Mouse (Mus musculus) testis, adult 2 months (tissue): ENCODE data around the gene Pld1. TPM values are rescaled to one million over a fixed set of nuclear protein-coding genes. Genes with fewer than 3 reads are reported as not detected.

Experiments used
- H3K27ac ChIP-seq: fragments of 200-500 bp; 2 replicates; pipeline ENCODE4 v1.5.1; 2012; ENCODE audit warnings: low read depth, low read length; ENCODE audit not compliant: control insufficient read depth, insufficient read depth
- H3K27me3 ChIP-seq: fragments of 200-500 bp; 2 replicates; pipeline ENCODE4 v1.6.1; 2012; ENCODE audit warnings: mild to moderate bottlenecking, low read length, moderate library complexity; ENCODE audit not compliant: control insufficient read depth, insufficient read depth
- H3K36me3 ChIP-seq: fragments of 200-500 bp; 2 replicates; pipeline ENCODE4 v1.6.1; 2012; ENCODE audit warnings: mild to moderate bottlenecking, low read length; ENCODE audit not compliant: control insufficient read depth, insufficient read depth
- H3K4me1 ChIP-seq: fragments of 200-500 bp; 2 replicates; pipeline ENCODE4 v1.6.1; 2012; ENCODE audit warnings: low read length; ENCODE audit not compliant: control insufficient read depth, insufficient read depth
- H3K4me3 ChIP-seq: fragments of 200-500 bp; 2 replicates; pipeline ENCODE4 v1.5.1; 2012; ENCODE audit warnings: low read depth, mild to moderate bottlenecking, low read length, moderate library complexity, mixed read lengths; ENCODE audit not compliant: control insufficient read depth
- CTCF ChIP-seq: fragments of 200-500 bp; IDR thresholded peaks from 2 replicates; pipeline ENCODE4 v1.5.1; 2012; ENCODE audit warnings: low read depth, mild to moderate bottlenecking, inconsistent platforms, low read length, moderate library complexity; ENCODE audit not compliant: control insufficient read depth, insufficient read depth, insufficient replicate concordance
- POLR2A ChIP-seq: fragments of 200-500 bp; IDR thresholded peaks from 2 replicates; pipeline ENCODE4 v1.6.1; 2012; ENCODE audit warnings: low read depth, mild to moderate bottlenecking, inconsistent platforms, low read length, moderate library complexity; ENCODE audit not compliant: control insufficient read depth
- polyA plus RNA-seq: library from polyadenylated mRNA; depleted of rRNA; stranded (reverse); fragments of >200 nt; gene quantifications from 2 replicates; pipeline ENCODE4 v1.2.3, GENCODE M21; 2012

Gene Pld1
- polyA plus RNA-seq, 1 experiment, result 1.0 TPM

DNA sequence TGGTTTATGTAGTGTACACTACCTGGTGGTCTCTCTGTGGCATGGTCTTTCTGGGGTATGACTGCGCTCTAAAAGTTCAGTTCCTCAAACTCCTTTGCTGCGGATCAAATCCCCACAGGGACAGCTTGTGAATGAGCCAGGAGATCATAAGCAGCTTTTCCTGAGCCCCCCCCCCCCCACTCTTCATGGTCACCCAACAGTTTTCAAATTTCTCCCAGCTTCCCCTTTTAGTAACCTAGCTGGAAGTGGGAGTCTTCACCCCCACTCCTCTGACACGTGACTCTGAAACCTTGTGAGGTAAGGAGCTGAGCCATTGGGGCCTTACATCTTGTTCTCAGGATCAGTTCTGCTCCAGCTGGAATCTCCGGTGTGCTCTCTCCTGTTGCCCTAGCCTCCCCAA is 114.6 kb downstream of the Pld1 start:
- H3K27me3 ChIP-seq, result no peaks in the 10 kb centered on the region

DNA sequence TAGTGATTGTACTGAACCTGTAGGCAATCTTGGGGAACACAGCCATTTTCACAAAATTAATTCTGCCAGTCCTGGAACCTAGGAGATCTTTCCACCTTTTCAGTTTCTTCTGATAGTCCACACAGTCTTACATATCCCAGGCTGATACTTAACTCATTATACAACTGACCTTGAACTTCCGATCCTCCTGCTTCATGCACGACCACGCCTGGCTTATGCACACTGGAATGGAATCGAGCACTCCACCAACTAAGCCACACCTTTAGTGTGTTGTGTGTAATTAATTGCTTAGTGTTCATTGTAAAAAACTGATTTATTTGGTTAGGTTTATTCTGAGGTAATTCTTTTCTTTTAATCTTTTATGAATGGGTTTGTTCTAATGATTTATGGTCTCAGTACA is 122.2 kb downstream of the Pld1 start:
- no peak for TF ChIP-seq POLR2A
- no peak for TF ChIP-seq CTCF
- no peaks in the 10 kb centered on the region for H3K36me3 ChIP-seq
- H3K27ac ChIP-seq, result no peak overlapping the region

More for the DNA sequence above, 114.6 kb downstream of the Pld1 start:
- H3K4me1 ChIP-seq, result no peaks in the 10 kb centered on the region
- TF ChIP-seq POLR2A (no peak), CTCF (no peak)
- H3K27ac ChIP-seq, result no peak overlapping the region
- no peak overlapping the region for H3K4me3 ChIP-seq
- H3K36me3 ChIP-seq, result no peaks in the 10 kb centered on the region

DNA sequence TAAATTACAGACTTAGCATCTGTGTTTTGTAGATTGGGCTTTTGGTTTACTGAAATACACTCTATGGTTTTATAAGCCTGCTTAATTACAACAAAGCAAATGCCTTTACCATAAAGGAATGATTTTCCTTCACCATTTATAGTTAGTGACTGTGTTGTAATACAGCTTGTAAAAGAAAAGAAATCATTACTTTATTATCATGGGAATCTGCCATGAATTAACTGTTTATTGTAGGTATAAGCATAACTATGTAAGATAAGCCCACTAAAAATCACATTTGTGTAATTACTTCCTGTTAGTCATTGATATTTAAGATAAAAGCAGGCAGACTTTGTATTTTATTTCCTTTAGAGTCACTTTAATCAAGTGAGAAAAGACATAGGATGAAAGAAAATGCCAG is 122.7 kb downstream of the Pld1 start:
- no peak for TF ChIP-seq CTCF
- no peak for TF ChIP-seq POLR2A
- Histone ChIP-seq H3K36me3 (no peaks in the 10 kb centered on the region), H3K4me3 (no peak overlapping the region), H3K4me1 (no peaks in the 10 kb centered on the region), H3K27ac (no peak overlapping the region), H3K27me3 (no peaks in the 10 kb centered on the region)

More for the DNA sequence above, 122.2 kb downstream of the Pld1 start:
- no peaks in the 10 kb centered on the region for H3K4me1 ChIP-seq
- H3K27me3 ChIP-seq, result no peaks in the 10 kb centered on the region
- no peak overlapping the region for H3K4me3 ChIP-seq

DNA sequence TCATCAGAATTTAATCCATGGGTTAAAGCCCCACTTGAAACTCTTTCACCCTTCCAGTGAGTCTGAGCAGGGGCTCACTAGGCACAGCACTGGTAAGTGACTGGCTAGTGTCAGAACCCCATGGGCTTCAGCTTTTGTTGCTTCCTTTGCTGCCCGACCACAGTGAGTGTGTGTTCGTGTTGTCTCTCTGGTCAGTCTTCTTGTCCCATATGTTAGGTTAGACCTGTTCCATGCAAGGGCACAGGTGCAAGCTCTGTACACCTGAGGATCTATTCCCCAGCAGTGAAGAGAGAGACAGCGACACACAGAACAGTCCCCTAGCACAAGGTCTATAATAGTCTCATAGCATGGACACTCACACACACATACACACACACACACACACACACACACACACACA is 140.7 kb downstream of the Pld1 start:
- H3K4me1 ChIP-seq, result no peaks in the 10 kb centered on the region
- no peak overlapping the region for H3K27ac ChIP-seq
- TF ChIP-seq POLR2A (no peak), CTCF (no peak)
- no peaks in the 10 kb centered on the region for H3K27me3 ChIP-seq
- no peak overlapping the region for H3K4me3 ChIP-seq
- no peaks in the 10 kb centered on the region for H3K36me3 ChIP-seq

GRCm38 (mm10) chr3:28080116-28080515 is 141.6 kb downstream of the Pld1 start:
- H3K4me3 ChIP-seq, result no peak overlapping the region
- no peaks in the 10 kb centered on the region for H3K4me1 ChIP-seq
- H3K36me3 ChIP-seq, result no peaks in the 10 kb centered on the region
- TF ChIP-seq CTCF (no peak), POLR2A (no peak)
- no peaks in the 10 kb centered on the region for H3K27me3 ChIP-seq
- H3K27ac ChIP-seq, result no peak overlapping the region

DNA sequence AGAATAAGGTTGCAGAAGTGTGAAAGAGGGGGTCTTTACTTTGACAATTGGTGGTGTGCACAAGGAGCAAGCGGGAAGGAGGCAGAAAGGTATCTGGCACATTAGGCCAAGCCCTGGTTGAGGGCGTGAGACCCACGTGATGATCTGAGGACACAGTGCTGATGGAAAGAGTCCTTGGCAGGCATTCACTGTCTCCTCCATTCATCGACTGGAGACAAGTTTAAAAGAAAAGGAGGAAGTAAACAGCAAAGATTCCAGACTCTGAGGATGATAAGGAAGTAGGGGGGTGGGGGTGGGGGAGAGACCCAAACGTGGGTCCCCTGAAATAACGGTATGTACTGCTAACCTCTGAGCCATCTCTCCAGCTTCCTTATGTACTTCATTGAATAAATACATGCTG is 142.5 kb downstream of the Pld1 start:
- H3K27me3 ChIP-seq, result no peaks in the 10 kb centered on the region

DNA sequence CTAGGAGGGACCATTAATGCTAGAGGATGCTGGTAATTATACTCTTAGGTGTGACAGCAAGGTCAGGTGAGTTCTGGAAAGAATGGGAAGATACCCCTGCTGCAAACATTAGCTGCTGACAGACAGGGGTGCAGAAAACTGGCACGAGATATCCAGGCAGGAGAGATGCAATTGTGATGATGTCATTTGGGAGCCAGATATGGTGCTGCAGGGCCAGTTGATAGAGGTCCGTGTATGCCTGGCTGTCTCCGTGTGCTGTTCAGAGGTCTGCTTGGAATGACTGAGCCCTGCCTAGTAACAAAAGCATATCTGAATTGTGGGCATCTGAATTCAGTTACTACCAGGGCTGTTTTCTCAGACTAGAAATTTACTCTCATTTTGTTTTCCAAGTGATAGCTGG is 144.7 kb downstream of the Pld1 start:
- H3K27me3 ChIP-seq, result no peaks in the 10 kb centered on the region
- H3K4me3 ChIP-seq, result no peak overlapping the region
- H3K4me1 ChIP-seq, result no peaks in the 10 kb centered on the region
- no peak for TF ChIP-seq CTCF
- no peak for TF ChIP-seq POLR2A
- H3K36me3 ChIP-seq, result no peaks in the 10 kb centered on the region
- no peak overlapping the region for H3K27ac ChIP-seq

More for the DNA sequence above, 142.5 kb downstream of the Pld1 start:
- Histone ChIP-seq H3K36me3 (no peaks in the 10 kb centered on the region), H3K4me1 (no peaks in the 10 kb centered on the region), H3K27ac (no peak overlapping the region), H3K4me3 (no peak overlapping the region)
- TF ChIP-seq POLR2A (no peak), CTCF (no peak)

GRCm38 (mm10) chr3:28084281-28084680 is 145.8 kb downstream of the Pld1 start:
- H3K36me3 ChIP-seq, result no peaks in the 10 kb centered on the region
- no peak overlapping the region for H3K4me3 ChIP-seq
- H3K4me1 ChIP-seq, result no peaks in the 10 kb centered on the region
- H3K27me3 ChIP-seq, result no peaks in the 10 kb centered on the region
- TF ChIP-seq CTCF, result no peak
- TF ChIP-seq POLR2A, result no peak
- no peak overlapping the region for H3K27ac ChIP-seq
